Mouse (Mus musculus): ENCODE measurements around the gene Tmem223.

Tmem223 gene

GRCm38 (mm10) chr19:8741243-8741869, 29.4 kb upstream of the Tmem223 start, which contains the start of gene Stx5a:
Gene Stx5a (plus strand): TSS chr19:8741413.
- in situ Hi-C loops (cut with MboI, MseI): loop anchor here (25.0 kb wide), 1 partner anchor 1704 kb away; the partner anchor contains the start of gene Stip1

DNA sequence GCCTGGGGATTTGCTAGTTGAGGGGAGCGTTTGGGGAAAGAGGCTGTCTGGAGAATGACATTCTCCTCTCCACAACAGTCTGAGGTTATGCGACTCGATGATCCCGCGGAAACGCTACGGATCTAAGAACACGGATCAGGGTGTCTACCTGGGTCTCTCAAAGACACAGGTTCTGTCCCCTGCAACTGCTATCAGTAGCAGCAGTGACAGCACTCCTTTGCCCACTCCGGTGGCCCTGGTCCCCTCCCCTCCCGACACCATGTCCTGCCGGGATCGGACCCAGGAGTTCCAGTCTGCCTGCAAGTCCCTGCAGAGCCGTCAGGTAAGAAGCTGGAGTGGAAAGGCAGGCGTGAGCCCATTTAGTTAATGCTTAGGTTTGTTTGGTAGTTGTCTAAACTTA, 28.6 kb upstream of the Tmem223 start:
- in situ Hi-C loops (cut with MboI, MseI): loop anchor here (25.0 kb wide), 1 partner anchor 1705 kb away; the partner anchor contains the start of gene Stip1

DNA sequence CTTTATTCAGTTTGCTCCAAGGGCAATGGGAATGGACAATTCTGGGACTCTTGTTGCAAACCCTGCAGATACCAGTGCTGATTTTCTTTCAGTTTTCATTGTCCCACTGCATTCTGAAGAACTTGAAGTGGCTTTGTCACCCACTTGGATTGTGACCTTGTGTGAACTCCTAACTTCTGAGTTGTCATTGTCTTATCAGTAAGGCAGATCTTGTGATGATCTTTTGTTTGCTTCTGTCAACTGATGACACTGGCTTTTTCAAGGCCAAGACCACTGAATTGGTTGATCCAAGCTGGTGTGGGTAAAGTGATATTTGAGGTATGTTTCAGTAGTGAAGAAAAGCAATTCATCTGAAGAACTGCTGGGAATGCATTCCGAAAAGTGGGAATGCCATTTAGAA, 25.4 kb upstream of the Tmem223 start:
- in situ Hi-C loops (cut with MboI, MseI): loop anchor here (25.0 kb wide), 1 partner anchor 1708 kb away; the partner anchor contains the start of gene Stip1

DNA sequence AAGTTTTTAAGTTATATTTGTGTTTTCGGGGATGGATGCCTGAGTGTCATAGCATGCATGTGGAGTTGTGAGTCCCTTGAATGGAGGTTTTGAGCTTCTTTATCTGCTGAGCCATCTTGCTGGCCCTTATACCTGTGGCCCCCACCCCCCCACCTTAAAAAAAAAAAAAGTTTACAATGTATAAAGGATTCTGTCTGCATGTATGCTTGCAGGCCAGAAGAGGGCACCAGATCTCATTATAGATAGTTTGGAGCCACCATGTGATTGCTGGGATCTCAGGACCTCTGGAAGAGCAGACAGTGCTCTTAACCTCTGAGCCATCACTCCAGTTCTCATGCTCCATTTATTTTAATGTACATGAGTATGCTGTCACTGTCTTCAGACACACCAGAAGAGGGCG, 23.4 kb upstream of the Tmem223 start:
- in situ Hi-C loops (cut with MboI, MseI): loop anchor here (25.0 kb wide), 1 partner anchor 1710 kb away; the partner anchor contains the start of gene Stip1

- in situ Hi-C loops (cut with MboI, MseI): loop anchor here (5.0 to 25.0 kb wide), 2 partner anchors 67 to 1982 kb away; partner anchors contain the start of genes Cd5 and Hnrnpul2
These were observed 15.1 kb upstream of the Tmem223 start for GRCm38 (mm10) chr19:8755652-8756051.

DNA sequence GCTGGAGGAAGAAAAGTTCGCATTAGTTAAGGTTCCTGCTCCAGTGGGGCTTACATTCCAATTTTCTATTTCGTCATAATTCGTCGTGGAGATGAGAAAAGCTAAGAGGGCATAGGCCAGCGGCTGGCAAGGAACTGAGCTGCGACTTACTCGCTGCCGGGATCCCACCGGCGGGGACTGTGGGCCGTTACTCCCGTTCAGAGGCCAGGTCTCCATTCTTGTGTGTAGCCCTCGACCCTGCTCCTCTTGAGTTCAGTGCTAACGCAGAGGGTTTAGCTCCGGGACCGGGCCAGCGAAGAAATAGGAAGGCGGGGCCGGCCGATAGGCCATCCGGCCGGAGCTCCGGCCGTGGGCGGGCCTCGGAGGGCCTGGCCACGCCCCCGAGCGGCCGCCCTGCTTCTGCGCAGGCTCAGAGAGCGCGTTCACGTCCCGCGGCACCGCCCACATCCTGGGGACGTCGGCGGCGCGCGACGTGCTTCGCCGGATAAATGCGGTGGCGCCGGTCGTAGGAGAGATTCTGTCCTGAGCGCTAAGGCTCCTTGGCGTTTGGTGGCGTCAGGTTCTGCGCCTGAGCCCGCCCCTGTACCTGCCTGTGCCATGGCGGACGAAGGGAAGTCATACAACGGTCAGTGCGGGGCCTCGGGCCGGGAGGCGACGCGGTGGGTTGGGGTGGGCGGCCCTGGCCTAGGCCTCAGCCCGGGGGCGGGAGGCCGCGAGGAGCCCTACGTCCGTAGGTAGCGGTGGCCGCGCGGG, 14.0 kb upstream of the Tmem223 start, which contains the start of gene Nxf1:
Nxf1 (plus strand) TSS at position 439 of the 753 bp plus-strand sequence.
- in situ Hi-C loops (cut with MboI, MseI): loop anchor here (5.0 to 25.0 kb wide), 2 partner anchors 65 to 1980 kb away; partner anchors contain the start of genes Cd5 and Hnrnpul2

GRCm38 (mm10) chr19:8757471-8757998, 13.3 kb upstream of the Tmem223 start:
- in situ Hi-C loops (cut with MboI, MseI): loop anchor here (5.0 to 25.0 kb wide), 2 partner anchors 65 to 1980 kb away; partner anchors contain the start of genes Cd5 and Hnrnpul2

DNA sequence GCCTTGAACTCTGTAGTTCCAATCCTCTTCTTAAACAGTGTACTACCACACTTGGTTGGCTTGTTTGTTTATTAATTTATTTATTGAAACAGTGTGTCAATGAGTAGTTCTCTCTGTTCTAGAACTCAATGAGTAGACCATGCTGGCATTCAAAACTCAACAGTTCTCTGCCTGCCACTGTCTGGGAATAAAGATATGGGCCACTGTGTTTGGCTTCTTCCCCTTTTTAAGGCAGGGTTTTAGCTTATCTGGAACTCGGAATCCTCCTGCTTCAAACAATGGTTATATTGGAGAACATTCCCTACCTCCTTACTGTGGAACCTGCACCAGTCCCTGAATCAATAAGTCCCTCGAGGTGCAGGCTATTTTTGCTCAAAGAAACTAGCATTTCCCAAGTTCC, 11.9 kb upstream of the Tmem223 start:
- in situ Hi-C loops (cut with MboI, MseI): loop anchor here (5.0 to 25.0 kb wide), 2 partner anchors 63 to 1978 kb away; partner anchors contain the start of genes Cd5 and Hnrnpul2

GRCm38 (mm10) chr19:8760757-8761156, 10.0 kb upstream of the Tmem223 start:
- in situ Hi-C loops (cut with MboI, MseI): loop anchor here (25.0 kb wide), 1 partner anchor 1977 kb away; the partner anchor contains the start of gene Cd5

GRCm38 (mm10) chr19:8763276-8763675, 7.5 kb upstream of the Tmem223 start:
- in situ Hi-C loops (cut with MboI, MseI): loop anchor here (25.0 kb wide), 1 partner anchor 1974 kb away; the partner anchor contains the start of gene Cd5

GRCm38 (mm10) chr19:8765562-8765961, 5.2 kb upstream of the Tmem223 start:
- in situ Hi-C loops (cut with MboI, MseI): loop anchor here (25.0 kb wide), 1 partner anchor 1972 kb away; the partner anchor contains the start of gene Cd5

DNA sequence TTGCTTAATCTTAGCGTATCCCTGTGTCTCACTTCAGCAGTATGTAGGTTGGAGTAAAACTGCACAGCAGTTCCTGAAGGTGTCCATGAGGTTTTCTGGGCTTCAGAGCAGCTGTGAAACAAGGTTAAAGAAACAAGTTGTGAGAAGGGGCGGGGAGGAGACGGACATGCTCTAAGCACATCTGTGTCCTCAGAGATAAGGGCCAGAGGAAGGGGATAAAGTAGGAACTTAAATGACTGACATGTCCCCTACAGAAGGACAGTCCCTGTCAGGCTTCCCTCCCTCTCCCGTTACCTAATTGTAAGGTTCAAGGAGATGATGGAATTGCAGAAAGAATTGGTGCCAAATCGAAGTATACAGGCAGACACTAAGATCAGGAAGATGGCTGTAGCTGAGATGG, 2.2 kb downstream of the Tmem223 start:
- in situ Hi-C loops (cut with MboI, MseI): loop anchor here (25.0 kb wide), 1 partner anchor 1964 kb away; the partner anchor contains the start of gene Cd5

DNA sequence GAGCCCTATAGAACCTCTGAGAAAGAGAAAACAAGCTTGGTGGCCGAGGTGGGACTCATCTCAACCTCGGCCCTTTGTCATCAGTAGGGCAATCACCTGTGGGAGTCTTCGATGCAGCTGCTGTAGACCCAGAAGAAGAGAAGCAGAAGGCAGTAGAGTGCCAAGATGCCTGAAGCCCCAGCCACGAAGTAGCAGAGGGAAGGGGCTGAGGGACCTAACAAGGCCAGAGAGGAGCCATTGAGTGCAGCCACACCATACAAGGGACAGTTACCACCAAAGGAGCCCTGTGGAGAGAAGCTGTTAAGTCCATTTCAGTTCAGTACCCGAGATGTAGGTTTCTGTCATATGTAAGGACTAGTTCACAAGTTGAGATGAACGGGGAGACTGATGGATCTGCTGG, 2.6 kb downstream of the Tmem223 start:
- in situ Hi-C loops (cut with MboI, MseI): loop anchor here (25.0 kb wide), 1 partner anchor 1964 kb away; the partner anchor contains the start of gene Cd5

GRCm38 (mm10) chr19:8774086-8774835, 3.5 kb downstream of the Tmem223 start, which contains the start of gene Tmem179b:
Gene Tmem179b (minus strand): TSS chr19:8774467.
- in situ Hi-C loops (cut with MboI, MseI): loop anchor here (25.0 kb wide), 1 partner anchor 1963 kb away; the partner anchor contains the start of gene Cd5

DNA sequence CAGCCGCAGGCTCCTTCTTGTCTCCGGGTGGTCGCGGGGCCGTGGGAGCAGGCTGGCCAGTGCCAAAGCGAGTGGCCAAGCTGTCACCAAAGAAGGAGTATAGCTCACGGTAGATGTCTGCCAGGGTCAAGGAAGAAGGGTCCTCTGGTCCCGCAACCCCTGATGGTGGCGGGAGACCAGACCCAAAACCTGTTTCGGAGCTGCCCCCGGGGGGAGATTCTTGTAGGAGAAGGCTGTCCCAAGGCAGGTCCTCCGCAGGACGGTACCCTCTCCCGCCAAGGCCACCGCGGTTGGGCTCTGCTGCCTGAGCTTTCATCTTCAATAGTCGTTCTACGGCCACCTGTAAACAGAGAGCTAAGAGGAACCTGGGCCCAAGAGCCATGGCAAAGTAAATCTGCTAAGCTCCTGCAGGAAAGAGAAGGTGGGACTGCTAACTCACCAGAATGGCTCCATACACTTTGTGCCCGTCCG, 4.2 kb downstream of the Tmem223 start:
- in situ Hi-C loops (cut with MboI, MseI): loop anchor here (5.0 to 25.0 kb wide), 2 partner anchors 42 to 1962 kb away; partner anchors contain the start of genes Cd5 and Ttc9c

DNA sequence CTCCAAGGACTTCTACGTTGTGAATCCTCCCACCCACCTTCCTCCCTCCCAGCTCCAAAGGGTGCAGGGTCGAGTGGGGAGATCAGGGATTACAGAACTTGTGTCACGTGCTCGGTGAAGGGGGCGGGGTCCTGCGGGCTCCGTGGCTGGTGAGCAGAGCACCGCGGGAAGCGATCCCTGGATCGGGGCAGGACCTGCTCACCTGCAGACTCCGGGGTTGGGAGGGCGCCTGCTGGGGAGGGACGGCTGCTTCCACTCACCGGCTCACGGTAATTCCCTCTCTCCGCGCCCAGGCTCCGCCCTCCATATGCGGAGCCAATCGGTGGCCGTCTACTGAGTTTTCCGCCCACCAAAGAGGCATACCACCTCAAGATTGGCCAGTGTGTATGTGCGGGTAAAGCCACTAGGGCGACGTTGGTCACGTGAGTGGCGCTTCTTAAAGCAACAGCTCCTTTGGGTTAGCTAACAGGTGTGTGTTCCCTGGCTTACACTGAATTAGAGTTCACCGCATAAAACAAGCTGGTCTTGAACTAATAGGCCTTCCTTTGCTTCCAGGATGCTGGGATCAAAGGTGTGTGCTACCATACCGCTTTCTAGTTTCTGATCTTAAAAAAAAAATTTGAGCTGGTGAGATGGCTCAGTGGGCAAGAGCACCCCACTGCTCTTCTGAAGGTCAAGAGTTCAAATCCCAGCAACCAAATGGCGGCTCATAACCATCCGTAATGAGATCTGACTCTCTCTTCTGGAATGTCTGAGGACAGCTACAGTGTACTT, 15.4 kb downstream of the Tmem223 start, which contains the start of gene Taf6l:
Taf6l (minus strand) TSS at position 410 of the 774 bp plus-strand sequence.
- in situ Hi-C loops (cut with MboI, MseI): no loop called here

- in situ Hi-C loops (cut with MboI, MseI): no loop called here
These were observed 17.7 kb downstream of the Tmem223 start for GRCm38 (mm10) chr19:8788521-8788920.

- in situ Hi-C loops (cut with MboI, MseI): no loop called here
These were observed 18.4 kb downstream of the Tmem223 start for GRCm38 (mm10) chr19:8789171-8789570.

DNA sequence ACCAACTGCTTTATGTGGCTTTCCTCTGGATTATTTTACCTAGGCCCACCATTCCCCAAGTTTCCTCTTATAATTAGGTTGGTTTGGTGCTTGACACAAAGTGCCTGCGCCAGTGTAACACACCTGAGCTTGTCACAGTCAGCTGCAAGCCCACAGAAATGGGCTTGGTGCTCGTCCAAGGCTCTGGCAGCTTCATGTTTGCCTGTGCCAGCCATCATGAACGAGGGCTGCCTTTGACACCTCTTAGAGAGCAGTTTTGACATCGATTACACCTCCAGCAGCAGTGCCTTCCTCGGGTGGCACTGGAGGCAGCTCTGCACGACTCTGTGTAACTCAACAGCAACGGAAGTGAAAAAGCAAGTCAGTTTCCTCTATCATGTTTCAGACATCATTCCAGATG, 19.4 kb downstream of the Tmem223 start:
- in situ Hi-C loops (cut with MboI, MseI): no loop called here

All from T-helper 1 cell (primary cell).